Mouse (Mus musculus) kidney, postnatal 0 days (tissue): ENCODE data around the gene Inha. TPM values are rescaled to one million over a fixed set of nuclear protein-coding genes. Genes with fewer than 3 reads are reported as not detected.
A peak's percentile ranks its signal among the peaks of the same experiment; 100 is the strongest.

Experiments
- ATAC-seq: fragments of 200-750 bp; cut with Nextera tagmentation; replicated peaks from 2 replicates; pipeline ENCODE4 v1.8.0; 2017; ENCODE audit warnings: low read depth, moderate number of reproducible peaks, moderate TSS enrichment, moderate library complexity; ENCODE audit not compliant: low FRiP score
- DNase-seq: peaks from one replicate; pipeline ENCODE4 v3.0.0-alpha.2; 2016; ENCODE audit warnings: low spot score
- H3K27ac ChIP-seq: fragments of 300-500 bp; sonication (generic); 2 replicates; pipeline ENCODE4 v1.5.1; 2014; ENCODE audit warnings: mild to moderate bottlenecking
- H3K27me3 ChIP-seq: fragments of 300-500 bp; sonication (generic); 2 replicates; pipeline ENCODE4 v1.6.1; 2014; ENCODE audit warnings: low read length, mixed read lengths; ENCODE audit not compliant: insufficient read depth
- H3K36me3 ChIP-seq: fragments of 300-500 bp; sonication (generic); 2 replicates; pipeline ENCODE4 v1.6.1; 2014; ENCODE audit warnings: low read length, mixed read lengths; ENCODE audit not compliant: insufficient read depth
- H3K4me1 ChIP-seq: fragments of 300-500 bp; sonication (generic); replicated peaks from 2 replicates; pipeline ENCODE4 v1.6.1; 2014; ENCODE audit warnings: antibody characterized with exemption, low read length, mixed read lengths; ENCODE audit not compliant: insufficient read depth
- H3K4me2 ChIP-seq: fragments of 300-500 bp; sonication (generic); 2 replicates; pipeline ENCODE4 v1.6.1; 2014; ENCODE audit warnings: mild to moderate bottlenecking, low read length, moderate library complexity, mixed read lengths
- H3K4me3 ChIP-seq: fragments of 300-500 bp; sonication (generic); replicated peaks from 2 replicates; pipeline ENCODE4 v1.5.1; 2014; ENCODE audit warnings: low read depth, low read length
- H3K9ac ChIP-seq: fragments of 300-500 bp; sonication (generic); 2 replicates; pipeline ENCODE4 v1.6.1; 2014; ENCODE audit warnings: low read depth, low read length
- H3K9me3 ChIP-seq: fragments of 300-500 bp; sonication (generic); replicated peaks from 2 replicates; pipeline ENCODE4 v1.6.1; 2016; ENCODE audit warnings: low read length, inconsistent platforms, mixed read lengths
- CTCF ChIP-seq: IDR thresholded peaks from 2 replicates; pipeline ENCODE4 v1.5.1; 2016; ENCODE audit warnings: antibody characterized with exemption, low read depth, mild to moderate bottlenecking, moderate library complexity
- WGBS: fragments of 180-500 bp; shearing (Covaris S2); extraction: QIAGEN DNeasy Blood & Tissue Kit; methylation state at CpG from one replicate; pipeline ENCODE4 v1.1.7; 2014; 5-methylcytosine and 5-hydroxymethylcytosine counted together
- polyA plus RNA-seq: library from polyadenylated mRNA; unstranded; fragments of >200 nt; fragmentation: Nextera tagmentation; extraction: Ambion mirVana; gene quantifications from 2 replicates; pipeline ENCODE4 v1.2.1, GENCODE M21; 2015

Gene Inha
- polyA plus RNA-seq, 1 experiment from 2014 or later = 3.5 TPM

- H3K36me3 ChIP-seq = no peaks in the 10 kb centered on the region
Observed at GRCm38 (mm10) chr1:75544351-75544750, 37.5 kb downstream of the Inha start.

GRCm38 (mm10) chr1:75545965-75546956 lies 39.4 kb downstream of the Inha start, which contains the start of gene Slc4a3:
Slc4a3 (plus strand) TSS chr1:75546266.
- under 1% methylated on average over 53 of the region's 64 CpGs for WGBS
- ATAC-seq (peak; percentile 84), DNase-seq (peak; percentile 80)

More at GRCm38 (mm10) chr1:75544351-75544750, 37.5 kb downstream of the Inha start:
- H3K4me2 ChIP-seq = no peak overlapping the region
- no peaks in the 10 kb centered on the region for H3K27me3 ChIP-seq
- H3K4me3 ChIP-seq = no peak overlapping the region
- no peak for DNase-seq
- WGBS = 91% methylated on average over 6 of the region's 6 CpGs
- H3K27ac ChIP-seq = no peak overlapping the region
- peaks cover 10% of the 10 kb centered on the region; the same call in 1 of the 2 replicates for H3K4me1 ChIP-seq
- H3K9ac ChIP-seq = no peak overlapping the region
- TF ChIP-seq CTCF = no peak
- H3K9me3 ChIP-seq = no peaks in the 10 kb centered on the region
- ATAC-seq = no peak

DNA sequence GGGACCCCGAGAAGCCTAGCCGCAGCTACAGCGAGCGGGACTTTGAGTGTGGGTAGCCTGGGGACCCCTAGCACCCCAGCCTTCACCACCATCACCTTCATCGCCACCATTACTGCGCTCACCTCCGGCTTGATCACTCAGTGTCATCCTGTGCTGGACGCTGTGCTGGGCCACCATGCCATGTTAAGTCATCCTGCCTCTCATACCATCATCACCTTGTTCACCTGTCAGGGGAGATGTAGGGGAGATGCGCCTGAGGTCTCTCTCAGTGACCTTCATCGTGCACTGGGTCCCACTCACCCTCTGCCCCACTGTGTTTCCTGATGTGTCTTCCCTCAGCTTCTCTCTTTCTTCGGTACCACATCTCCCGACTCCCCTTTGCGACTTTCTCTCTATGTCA lies 40.5 kb downstream of the Inha start:
- DNase-seq (no peak), ATAC-seq (no peak)
- WGBS = 94% methylated on average over 13 of the region's 13 CpGs
- Histone ChIP-seq H3K9me3 (no peaks in the 10 kb centered on the region), H3K4me1 (peaks cover 10% of the 10 kb centered on the region; the same call in 1 of the 2 replicates), H3K4me3 (peak overlapping the region; percentile 69; the same call in 1 of the 2 replicates), H3K9ac (no peak overlapping the region; the same call in 1 of the 2 replicates), H3K36me3 (peaks cover 8% of the 10 kb centered on the region; the same call in 1 of the 2 replicates), H3K4me2 (peak overlapping the region; percentile 94; the same call in 1 of the 2 replicates), H3K27me3 (no peaks in the 10 kb centered on the region), H3K27ac (no peak overlapping the region)
- TF ChIP-seq CTCF = no peak

More at GRCm38 (mm10) chr1:75545965-75546956, 39.4 kb downstream of the Inha start, which contains the start of gene Slc4a3:
- Histone ChIP-seq H3K4me2 (peak within 1 kb of the TSS; percentile 94), H3K36me3 (no peaks in the 10 kb centered on the region; the same call in 1 of the 2 replicates), H3K9ac (peak within 1 kb of the TSS; percentile 75), H3K4me3 (peak within 1 kb of the TSS; percentile 69), H3K4me1 (peaks cover 10% of the 10 kb centered on the region; the same call in 1 of the 2 replicates), H3K9me3 (no peaks in the 10 kb centered on the region), H3K27ac (peak within 1 kb of the TSS; percentile 62), H3K27me3 (no peaks in the 10 kb centered on the region)
- peak; percentile 52; the same call in 1 of the 2 replicates for TF ChIP-seq CTCF

DNA sequence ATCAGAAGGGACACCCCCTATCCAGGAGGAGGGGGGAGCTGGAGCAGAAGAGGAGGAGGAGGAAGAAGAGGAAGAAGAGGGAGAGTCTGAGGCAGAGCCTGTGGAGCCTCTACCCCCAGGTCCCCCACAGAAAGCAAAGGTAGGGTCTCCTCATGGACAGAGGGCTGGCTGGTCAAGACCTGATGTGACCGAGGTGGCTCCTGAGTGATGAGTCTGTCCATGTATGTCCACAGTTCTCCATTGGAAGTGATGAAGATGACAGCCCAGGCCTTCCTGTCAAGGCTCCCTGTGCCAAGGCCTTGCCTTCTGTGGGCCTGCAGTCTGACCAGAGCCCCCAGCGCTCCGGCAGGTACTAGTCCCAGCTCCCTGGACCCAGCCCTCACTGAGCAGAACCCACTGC lies 41.2 kb downstream of the Inha start:
- no peak for DNase-seq
- no peak for ATAC-seq
- no peak for TF ChIP-seq CTCF

DNA sequence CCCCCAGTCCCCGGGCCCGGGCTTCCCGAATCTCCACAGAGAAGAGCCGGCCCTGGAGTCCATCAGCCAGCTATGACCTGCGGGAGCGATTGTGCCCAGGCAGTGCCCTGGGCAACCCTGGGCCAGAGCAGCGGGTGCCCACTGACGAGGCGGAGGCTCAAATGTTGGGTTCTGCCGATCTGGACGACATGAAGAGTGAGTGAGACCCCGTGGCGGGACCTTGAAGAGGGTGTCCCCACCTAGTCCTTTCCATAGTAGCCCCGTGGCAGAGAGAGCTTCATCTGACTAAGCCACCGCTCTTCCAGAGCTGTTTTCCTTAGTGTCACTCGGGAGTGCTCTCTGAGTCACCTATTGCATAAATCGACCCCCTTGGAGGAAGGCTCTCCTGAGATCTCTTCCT lies 42.0 kb downstream of the Inha start:
- 87% methylated on average over 17 of the region's 17 CpGs for WGBS
- peaks cover 8% of the 10 kb centered on the region; the same call in 1 of the 2 replicates for H3K36me3 ChIP-seq

More for the DNA sequence above, 41.2 kb downstream of the Inha start:
- peaks cover 8% of the 10 kb centered on the region; the same call in 1 of the 2 replicates for H3K36me3 ChIP-seq
- H3K27ac ChIP-seq = no peak overlapping the region
- H3K4me3 ChIP-seq = no peak overlapping the region
- H3K4me2 ChIP-seq = no peak overlapping the region
- H3K9me3 ChIP-seq = no peaks in the 10 kb centered on the region
- H3K27me3 ChIP-seq = no peaks in the 10 kb centered on the region
- peaks cover 10% of the 10 kb centered on the region; the same call in 1 of the 2 replicates for H3K4me1 ChIP-seq
- WGBS = 92% methylated on average over 3 of the region's 3 CpGs
- H3K9ac ChIP-seq = no peak overlapping the region

More for the DNA sequence above, 42.0 kb downstream of the Inha start:
- Histone ChIP-seq H3K4me1 (peaks cover 10% of the 10 kb centered on the region; the same call in 1 of the 2 replicates), H3K9ac (no peak overlapping the region), H3K4me3 (no peak overlapping the region), H3K27me3 (no peaks in the 10 kb centered on the region), H3K9me3 (no peaks in the 10 kb centered on the region), H3K4me2 (no peak overlapping the region), H3K27ac (no peak overlapping the region)
- no peak for TF ChIP-seq CTCF
- no peak for DNase-seq
- ATAC-seq = no peak
